ENCODE assay signal across 8 mouse cellular contexts in the genomic region with DNA sequence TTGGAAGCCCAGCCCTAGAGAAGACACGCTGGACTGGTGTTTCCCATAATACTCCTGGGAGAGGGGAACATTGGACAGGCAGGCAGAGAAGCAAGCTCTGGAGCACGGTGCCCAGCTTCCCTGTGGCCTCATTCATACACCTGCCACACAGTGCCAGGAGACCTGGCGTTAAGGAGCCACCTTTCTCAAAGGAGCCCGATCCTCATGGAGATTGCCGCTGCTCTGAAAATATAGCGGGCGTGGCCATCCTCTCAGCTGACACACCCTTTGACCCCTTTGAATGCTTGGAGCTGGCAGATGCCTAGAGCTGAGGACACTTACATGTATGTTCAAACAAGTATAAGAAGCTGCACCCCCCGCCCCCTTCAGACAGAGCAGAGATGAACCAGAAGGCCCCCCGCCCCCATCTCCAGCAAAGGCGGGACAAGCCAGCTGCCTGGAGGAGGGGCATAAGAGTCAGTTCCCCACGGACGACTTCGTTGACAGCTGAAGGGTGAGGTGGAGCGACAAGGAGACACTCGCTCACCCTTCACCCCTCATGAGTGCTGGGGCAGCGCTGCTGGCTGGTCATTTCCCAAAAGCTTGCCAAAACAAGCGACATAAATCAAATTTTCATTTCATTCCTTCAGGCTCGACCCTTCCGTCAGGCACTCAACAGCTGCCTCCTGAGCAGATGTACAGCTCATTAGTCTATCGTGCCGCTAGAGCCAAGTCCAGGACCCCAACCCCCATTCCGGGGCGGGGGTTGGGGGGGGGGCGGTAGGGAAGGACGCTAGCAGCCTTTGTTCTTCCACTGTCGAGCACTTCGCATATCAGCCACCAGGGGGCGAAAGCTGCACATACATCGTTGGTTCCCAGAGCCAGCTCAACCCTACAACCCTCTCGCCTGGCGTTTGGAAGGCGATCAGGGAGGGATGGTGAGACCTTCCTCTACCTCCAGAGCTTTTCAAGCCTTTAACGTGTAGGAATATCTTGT. TPM values are rescaled to one million over a fixed set of nuclear protein-coding genes. Genes with fewer than 3 reads are reported as not detected.
A peak's percentile ranks its signal among the peaks of the same experiment; 100 is the strongest.
DNase-seq lines count a peak whose midpoint lies in the region; ATAC-seq lines count a peak whose summit lies in the region.

No protein-coding gene starts in this region.

- no peaks in the 10 kb centered on the region for H3K36me3 ChIP-seq in forebrain, embryonic 11.5 days (ENCODE audit: control insufficient read depth, insufficient read depth, low read length)
- H3K36me3 ChIP-seq in heart, embryonic 16.5 days (ENCODE audit: control insufficient read depth, insufficient read depth), result no peaks in the 10 kb centered on the region
- H3K36me3 ChIP-seq in liver, embryonic 13.5 days, result no peaks in the 10 kb centered on the region
- H3K36me3 ChIP-seq in stomach, embryonic 15.5 days, result no peaks in the 10 kb centered on the region

- H3K9ac ChIP-seq in forebrain, embryonic 11.5 days (ENCODE audit: low read length), result peak overlapping the region; percentile 61
- peak overlapping the region; percentile 89 for H3K9ac ChIP-seq in heart, embryonic 16.5 days (ENCODE audit: low read length)
- peak overlapping the region; percentile 60 for H3K9ac ChIP-seq in liver, embryonic 13.5 days
- H3K9ac ChIP-seq in stomach, embryonic 15.5 days, result peak overlapping the region; percentile 30; the same call in 1 of the 2 replicates

- H3K27me3 ChIP-seq in forebrain, embryonic 11.5 days (ENCODE audit: control insufficient read depth, insufficient read depth, low read length), result no peaks in the 10 kb centered on the region; the same call in 1 of the 2 replicates
- H3K27me3 ChIP-seq in heart, embryonic 16.5 days (ENCODE audit: control insufficient read depth, insufficient read depth, low read length), result no peaks in the 10 kb centered on the region
- peaks cover 13% of the 10 kb centered on the region for H3K27me3 ChIP-seq in liver, embryonic 13.5 days
- H3K27me3 ChIP-seq in stomach, embryonic 15.5 days (replicated peaks), result no peaks in the 10 kb centered on the region

- peak overlapping the region; percentile 35 for H3K4me3 ChIP-seq in forebrain, embryonic 11.5 days (ENCODE audit: low read depth, low read length)
- H3K4me3 ChIP-seq in heart, embryonic 16.5 days (ENCODE audit: low read length), result peak overlapping the region; percentile 78
- H3K4me3 ChIP-seq in liver, embryonic 13.5 days (replicated peaks), result peak overlapping the region; percentile 56
- peak overlapping the region; percentile 49 for H3K4me3 ChIP-seq in stomach, embryonic 15.5 days (replicated peaks)

- peak; percentile 56 to 69 for DNase-seq in CD8-positive naive resting alpha-beta T cell, adult 2 months (ENCODE audit: low read depth in 2 of 2, low spot score in 2 of 2)
- DNase-seq in c-Kit-positive CD71-positive TER-119-negative erythroid progenitor cells, embryonic 14.5 days (ENCODE audit: low read depth), result peak; percentile 49
- DNase-seq in forebrain, embryonic 11.5 days (ENCODE audit: low spot score), result peak; percentile 95
- peak; percentile 83 to 88 for DNase-seq in kidney, postnatal 25 days
- DNase-seq in liver, embryonic 13.5 days, result peak; percentile 43
- DNase-seq in neural tube, embryonic 10.5 days (ENCODE audit: extremely low spot score, low spot score), result peak; percentile 94

- H3K4me2 ChIP-seq in forebrain, embryonic 11.5 days (ENCODE audit: low read depth, low read length, severe bottlenecking), result peak overlapping the region; percentile 65
- H3K4me2 ChIP-seq in heart, embryonic 16.5 days (ENCODE audit: low read depth, low read length), result peak overlapping the region; percentile 99
- peak overlapping the region; percentile 83 for H3K4me2 ChIP-seq in liver, embryonic 13.5 days
- peak overlapping the region; percentile 93 for H3K4me2 ChIP-seq in stomach, embryonic 15.5 days

- no peaks in the 10 kb centered on the region for H3K4me1 ChIP-seq in forebrain, embryonic 11.5 days (replicated peaks; ENCODE audit: control insufficient read depth, insufficient read depth, low read length)
- H3K4me1 ChIP-seq in heart, embryonic 16.5 days (ENCODE audit: control insufficient read depth, insufficient read depth, low read length), result peaks cover 6% of the 10 kb centered on the region; the same call in 1 of the 2 replicates
- H3K4me1 ChIP-seq in liver, embryonic 13.5 days (replicated peaks), result peaks cover 12% of the 10 kb centered on the region
- H3K4me1 ChIP-seq in stomach, embryonic 15.5 days, result peaks cover 15% of the 10 kb centered on the region; the same call in 1 of the 2 replicates

- H3K27ac ChIP-seq in forebrain, embryonic 11.5 days (ENCODE audit: low read depth, low read length), result no peak overlapping the region
- peak overlapping the region; percentile 81 for H3K27ac ChIP-seq in heart, embryonic 16.5 days (ENCODE audit: low read length)
- H3K27ac ChIP-seq in liver, embryonic 13.5 days, result no peak overlapping the region
- H3K27ac ChIP-seq in stomach, embryonic 15.5 days, result peak overlapping the region; percentile 53; the same call in 1 of the 2 replicates

- peak; percentile 86 for ATAC-seq in forebrain, embryonic 11.5 days (replicated peaks; ENCODE audit: low FRiP score)
- ATAC-seq in heart, embryonic 16.5 days (replicated peaks; ENCODE audit: extremely low read depth, insufficient read depth, low FRiP score), result peak; percentile 81
- peak; percentile 23; the same call in 1 of the 2 replicates for ATAC-seq in liver, embryonic 13.5 days (ENCODE audit: low read depth)
- peak; percentile 67 for ATAC-seq in stomach, embryonic 15.5 days (ENCODE audit: insufficient read depth, low FRiP score, low read depth)

- no peaks in the 10 kb centered on the region for H3K9me3 ChIP-seq in forebrain, embryonic 11.5 days (ENCODE audit: control insufficient read depth, low read length)
- no peaks in the 10 kb centered on the region for H3K9me3 ChIP-seq in heart, embryonic 16.5 days (replicated peaks; ENCODE audit: control insufficient read depth, low read length)
- no peaks in the 10 kb centered on the region for H3K9me3 ChIP-seq in liver, embryonic 13.5 days (replicated peaks)
- no peaks in the 10 kb centered on the region for H3K9me3 ChIP-seq in stomach, embryonic 15.5 days

- 1% methylated on average over 33 of the region's 33 CpGs for WGBS in forebrain, embryonic 11.5 days
- under 1% methylated on average over 33 of the region's 33 CpGs for WGBS in heart, embryonic 16.5 days
- WGBS in liver, embryonic 13.5 days (ENCODE audit: insufficient replicate concordance), result 4% methylated on average over 33 of the region's 33 CpGs
- WGBS in stomach, embryonic 15.5 days, result under 1% methylated on average over 33 of the region's 33 CpGs

RNA-seq across cellular contexts. Expression of gene Alg2, which starts 36.5 kb away (rescaled TPM):
- 103 and 112 TPM in 2 replicates for polyA plus RNA-seq in forebrain, embryonic 11.5 days (2014; fragmentation: Nextera tagmentation; extraction: Ambion mirVana)
- 24.2 and 28.5 TPM in 2 replicates for polyA plus RNA-seq in heart, embryonic 16.5 days (2015; fragmentation: Nextera tagmentation; extraction: Ambion mirVana)
- polyA plus RNA-seq in liver, embryonic 13.5 days (2015; fragmentation: Nextera tagmentation; extraction: Ambion mirVana), result 16.2 and 19.4 TPM in 2 replicates
- polyA plus RNA-seq in stomach, embryonic 15.5 days (2015; fragmentation: Nextera tagmentation; extraction: Ambion mirVana), result 59.2 and 65.8 TPM in 2 replicates

RNA-seq across cellular contexts. Expression of gene Sec61b, which starts 36.8 kb away (rescaled TPM):
- polyA plus RNA-seq in forebrain, embryonic 11.5 days (2014; fragmentation: Nextera tagmentation; extraction: Ambion mirVana), result 328 and 341 TPM in 2 replicates
- 141 and 146 TPM in 2 replicates for polyA plus RNA-seq in heart, embryonic 16.5 days (2015; fragmentation: Nextera tagmentation; extraction: Ambion mirVana)
- polyA plus RNA-seq in liver, embryonic 13.5 days (2015; fragmentation: Nextera tagmentation; extraction: Ambion mirVana), result 247 and 248 TPM in 2 replicates
- 466 and 488 TPM in 2 replicates for polyA plus RNA-seq in stomach, embryonic 15.5 days (2015; fragmentation: Nextera tagmentation; extraction: Ambion mirVana)

Comparison
In these comparisons a context has a peak if more than half of its experiments do, and no peak if none do; other contexts are left out.
1. DNase-seq: peak in every context shown above with its lines; median percentile 95 in forebrain, embryonic 11.5 days; 94 in neural tube, embryonic 10.5 days; 86 in kidney, postnatal 25 days; 62 in CD8-positive naive resting alpha-beta T cell, adult 2 months; 49 in c-Kit-positive CD71-positive TER-119-negative erythroid progenitor cells, embryonic 14.5 days; 43 in liver, embryonic 13.5 days.
2. ATAC-seq: peak in every context shown above with its lines; median percentile 86 in forebrain, embryonic 11.5 days; 81 in heart, embryonic 16.5 days; 67 in stomach, embryonic 15.5 days; 23 in liver, embryonic 13.5 days.
3. H3K27ac ChIP-seq: peak in heart, embryonic 16.5 days (single experiment) and stomach, embryonic 15.5 days (single experiment); none in forebrain, embryonic 11.5 days (single experiment) and liver, embryonic 13.5 days (single experiment).
4. H3K9ac ChIP-seq: peak in every context shown above with its lines; median percentile 89 in heart, embryonic 16.5 days; 61 in forebrain, embryonic 11.5 days; 60 in liver, embryonic 13.5 days; 30 in stomach, embryonic 15.5 days.
5. Peak in every context shown above with its lines, with median percentiles within 50 percentile points of each other: H3K4me2 ChIP-seq and H3K4me3 ChIP-seq.